Mouse (Mus musculus) kidney, postnatal 10 days (tissue): ENCODE measurements at regions not wholly inside any gene's neighbourhood (a gene's known extent, or its start where the extent isn't known, plus 50 kb on each side); places are given as distances from the start of the nearest gene placed in this dataset.

Experiments
- DNase-seq: peaks from one replicate; pipeline ENCODE4 v3.0.0; 2021; ENCODE audit warnings: mixed read lengths

DNA sequence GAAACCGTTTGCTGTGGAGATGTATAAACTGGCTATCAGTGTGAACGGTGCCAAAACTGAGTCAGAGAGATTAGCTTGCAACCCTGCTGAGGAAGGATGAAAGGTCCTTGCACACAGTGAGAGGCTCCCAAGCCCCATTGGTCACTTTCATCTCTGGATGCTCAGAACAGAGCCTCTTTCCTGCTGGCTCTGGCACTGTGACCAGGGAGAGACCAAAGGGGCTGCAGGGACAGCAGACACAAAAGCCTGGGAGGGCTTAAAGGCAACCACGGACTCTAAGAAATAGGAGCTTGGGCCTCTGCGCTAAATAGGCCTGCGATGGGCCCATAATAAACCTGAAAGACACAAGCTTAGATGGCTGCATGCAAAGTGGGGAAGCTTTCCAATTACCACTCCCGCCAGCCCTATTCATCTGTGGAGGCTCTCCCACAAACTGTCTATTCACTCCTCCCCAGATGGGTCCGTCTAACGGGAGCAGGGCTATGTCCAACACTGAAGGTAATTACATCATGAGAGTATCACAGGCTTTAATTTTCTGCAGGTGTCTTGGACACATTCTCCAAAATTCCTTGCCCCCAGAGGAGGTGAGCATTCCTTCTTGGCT, 438.2 kb upstream of the Intu start:
- DNase-seq: no peak

DNA sequence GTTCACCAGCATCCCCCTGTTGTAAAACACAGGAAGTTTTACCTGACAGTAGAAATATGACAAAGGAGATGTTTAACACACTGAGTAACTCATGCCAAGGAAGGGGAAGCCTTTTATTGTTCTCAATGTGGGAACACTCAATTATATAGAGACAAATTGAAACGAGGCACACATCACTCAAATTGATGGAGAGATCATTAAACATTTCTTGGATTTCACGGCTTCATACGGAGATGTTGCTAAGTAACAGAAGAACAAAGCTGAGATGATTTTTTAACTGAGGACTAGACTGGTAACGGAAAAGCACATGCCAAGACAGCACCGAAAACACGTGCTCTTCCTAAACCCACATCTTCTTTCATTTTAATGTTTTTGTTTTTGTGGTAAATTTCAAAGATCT, 437.0 kb upstream of the Intu start:
- no peak for DNase-seq

DNA sequence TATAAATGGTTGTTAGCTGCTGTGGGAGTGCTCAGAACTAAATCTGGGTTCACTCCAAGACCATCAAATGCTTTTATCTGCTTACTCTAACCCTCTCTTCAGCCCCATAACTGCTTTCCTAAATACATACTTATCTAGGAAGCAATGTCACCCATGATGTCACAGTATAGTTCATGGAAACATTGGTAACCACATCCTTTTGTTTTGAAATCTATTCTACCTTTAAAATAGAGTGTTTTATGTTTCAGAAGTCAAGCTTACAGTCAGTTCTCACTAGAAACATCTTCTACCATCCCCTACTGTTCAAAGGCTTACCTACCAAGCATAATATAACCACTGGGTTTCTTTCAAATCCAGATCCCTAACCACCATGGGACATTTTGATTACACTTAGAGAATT, 436.4 kb upstream of the Intu start:
- no peak for DNase-seq

DNA sequence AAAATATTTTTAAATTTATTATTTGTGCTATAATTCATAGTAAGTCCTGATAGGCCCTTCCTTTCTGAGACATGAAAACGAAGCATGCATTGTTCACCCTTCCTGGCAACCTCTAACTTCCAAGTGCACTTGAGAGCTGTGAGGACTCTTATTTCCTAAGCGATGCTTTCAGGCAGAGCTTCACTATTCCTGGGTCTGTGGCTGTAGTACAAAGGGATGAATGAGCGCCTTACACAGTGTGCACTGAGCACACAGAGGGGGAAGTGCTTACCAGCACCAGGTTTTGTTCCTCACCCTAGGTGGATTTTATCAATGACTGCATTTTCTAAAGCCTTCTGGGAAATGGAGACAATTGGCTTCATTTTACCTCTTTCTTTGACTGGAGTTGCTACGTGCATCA, 428.4 kb upstream of the Intu start:
- DNase-seq: peak; percentile 11

DNA sequence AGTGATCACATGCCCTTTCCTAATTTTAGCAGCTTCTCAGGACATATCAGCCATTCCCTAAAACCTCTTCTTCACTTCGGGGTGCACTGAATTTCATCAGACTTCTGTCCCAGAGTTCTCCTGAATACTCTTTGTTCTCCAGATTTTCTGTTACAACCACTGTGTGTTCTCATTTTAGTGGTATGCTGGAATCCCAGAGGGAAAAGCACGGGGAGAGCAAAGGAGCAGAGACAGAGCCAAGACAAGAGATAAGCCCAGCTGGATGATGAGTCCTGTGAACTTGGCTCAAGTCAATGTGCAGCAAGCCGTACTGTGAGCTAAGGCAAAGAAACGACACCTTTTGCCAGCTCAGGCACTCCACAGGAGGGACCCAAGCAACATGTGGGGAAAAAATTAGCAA, 416.3 kb upstream of the Intu start:
- no peak for DNase-seq

DNA sequence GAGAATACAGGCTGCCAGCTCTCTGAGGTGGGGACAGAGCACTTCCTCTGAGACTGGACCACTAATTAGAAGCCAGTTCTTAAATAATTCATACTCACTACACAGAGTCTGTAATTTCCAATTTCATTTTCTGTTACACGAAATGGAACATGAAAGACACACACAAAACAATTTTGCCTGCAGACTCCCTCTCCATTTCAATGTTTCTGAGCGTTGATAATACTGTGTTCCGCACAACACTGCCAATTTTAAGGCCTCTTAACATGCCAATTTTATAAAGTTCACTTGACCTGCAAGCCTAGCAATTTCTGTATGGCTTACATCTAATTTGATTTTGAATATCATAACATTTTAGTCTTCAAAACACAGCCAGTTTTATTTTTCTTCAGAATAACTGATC, 412.5 kb upstream of the Intu start:
- DNase-seq: no peak

DNA sequence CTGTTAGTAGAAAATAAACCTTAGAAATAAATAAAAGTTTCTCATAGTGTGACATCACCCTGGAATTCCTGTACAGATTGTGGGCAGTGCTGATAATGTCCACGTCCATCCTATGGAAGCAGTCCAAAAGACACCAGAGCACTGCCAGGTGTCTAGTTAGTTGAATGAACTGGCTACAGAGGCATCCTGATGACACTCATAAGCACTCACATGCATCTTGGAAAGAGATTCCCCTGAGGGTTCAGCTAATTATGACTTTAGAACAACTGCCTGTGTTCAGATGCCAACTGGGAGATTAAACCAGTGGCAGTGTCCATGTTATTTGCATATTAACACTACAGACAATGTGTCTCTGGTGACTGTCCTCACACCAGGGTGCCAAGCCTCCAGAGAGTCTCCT, 411.6 kb upstream of the Intu start:
- no peak for DNase-seq

DNA sequence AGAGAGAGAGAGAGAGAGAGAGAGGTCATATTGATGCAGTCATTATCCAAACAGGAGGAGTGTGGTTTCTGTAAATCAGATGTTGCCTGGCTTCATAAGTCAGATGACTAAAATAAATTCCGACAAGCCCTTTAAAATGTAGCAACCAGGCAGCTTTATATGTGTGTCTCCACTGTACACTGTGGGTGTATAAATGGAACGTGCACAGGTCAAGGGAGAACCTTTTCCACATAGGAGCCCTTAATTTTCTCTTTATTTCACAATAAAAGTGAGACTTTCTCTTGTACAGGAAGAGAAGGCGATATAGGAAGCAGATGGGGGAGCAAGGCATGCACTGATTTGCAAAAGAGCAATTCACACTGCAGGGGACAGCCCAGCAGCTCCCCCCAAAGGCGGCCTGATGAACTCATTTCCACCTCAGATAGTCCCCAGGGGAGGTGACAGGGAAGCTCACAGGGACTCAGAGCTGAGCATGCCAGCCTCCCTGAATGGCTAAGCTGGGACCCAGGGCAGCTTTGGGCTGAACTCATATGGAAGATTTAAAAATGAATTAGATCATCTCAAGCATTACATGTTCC, 410.7 kb upstream of the Intu start:
- peak; percentile 78 for DNase-seq

DNA sequence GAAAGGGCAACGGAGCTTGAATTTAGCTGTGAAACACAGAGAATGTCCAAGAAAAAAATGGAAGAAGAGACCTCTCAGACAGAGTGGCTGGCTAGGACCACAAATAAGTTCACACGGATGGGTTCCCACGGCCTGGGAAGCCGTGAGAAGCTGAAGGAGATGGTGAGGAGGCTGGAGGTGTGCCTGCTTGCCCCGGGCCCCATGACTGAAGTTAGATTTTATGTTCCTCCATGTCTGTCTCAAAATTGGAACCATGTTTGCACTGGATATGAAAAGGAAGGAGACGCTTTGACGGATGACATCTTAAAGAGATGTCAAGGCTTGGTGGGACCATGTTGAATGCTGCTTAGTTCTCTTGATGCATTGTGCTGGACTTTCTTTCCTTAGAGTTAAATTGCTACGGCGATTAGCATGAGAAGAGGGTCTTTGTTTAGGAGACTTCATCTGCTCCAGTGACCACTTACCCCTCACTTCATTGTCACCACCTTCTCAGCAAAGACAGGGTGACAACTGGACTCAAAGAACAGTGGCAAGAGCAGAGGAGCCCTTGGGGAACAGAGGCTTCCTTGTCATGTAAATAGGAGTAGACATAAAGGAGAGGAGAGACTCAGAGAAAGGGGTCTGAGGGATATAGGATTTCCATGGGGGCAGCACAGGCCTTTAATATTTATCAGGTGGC, 407.4 kb upstream of the Intu start:
- DNase-seq: no peak

DNA sequence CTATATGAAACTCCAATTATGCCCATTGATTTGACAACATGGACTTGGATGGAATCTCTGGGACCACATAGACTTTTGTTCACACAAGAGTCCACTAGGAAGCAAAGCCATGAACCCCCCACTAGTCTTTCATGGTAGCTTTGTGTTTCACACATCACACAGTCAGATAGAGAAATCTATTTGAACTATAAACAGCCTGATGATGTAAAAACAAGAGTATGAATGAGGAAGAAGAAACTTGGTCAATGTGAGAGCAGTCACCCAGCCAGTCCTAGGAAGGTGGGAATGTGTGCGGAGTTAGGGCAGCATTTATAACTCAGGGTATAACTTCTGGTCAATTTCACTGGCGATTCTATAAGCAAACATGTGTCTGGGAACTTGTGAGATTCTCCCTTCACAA, 404.2 kb upstream of the Intu start:
- no peak for DNase-seq

DNA sequence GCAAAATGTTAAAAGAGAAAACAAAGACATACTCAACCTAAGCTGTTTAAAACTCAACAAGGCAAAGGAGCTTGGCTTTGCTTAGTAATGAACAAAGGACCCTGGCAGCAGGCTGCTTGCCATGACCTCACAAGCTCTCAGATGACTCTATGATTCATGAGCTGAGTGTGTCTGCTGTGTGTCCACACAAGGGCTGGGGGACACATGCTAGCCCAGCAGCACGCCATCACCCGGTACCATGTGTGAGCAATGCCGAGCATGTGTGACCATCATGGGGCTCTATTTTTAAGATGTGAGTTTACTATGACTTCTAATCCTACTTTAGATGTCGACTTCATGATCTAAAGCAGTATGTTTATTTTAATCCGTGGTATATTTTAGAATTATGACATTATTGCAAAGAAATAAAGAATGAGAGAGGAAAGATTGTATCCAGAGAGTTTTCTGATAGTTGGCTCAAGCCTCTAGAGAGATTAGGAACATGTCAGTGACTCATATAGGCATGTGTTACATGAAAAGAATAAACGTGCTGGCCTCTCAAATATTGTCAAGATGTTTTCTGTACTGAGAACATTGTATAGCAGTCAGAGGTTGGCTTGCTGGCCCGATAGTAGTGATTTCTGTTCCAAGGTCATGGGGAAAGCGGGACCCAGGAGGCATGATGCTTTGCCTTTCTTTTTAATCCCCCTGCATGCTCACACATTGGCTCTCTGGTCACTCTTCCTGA, 400.1 kb upstream of the Intu start:
- no peak for DNase-seq

DNA sequence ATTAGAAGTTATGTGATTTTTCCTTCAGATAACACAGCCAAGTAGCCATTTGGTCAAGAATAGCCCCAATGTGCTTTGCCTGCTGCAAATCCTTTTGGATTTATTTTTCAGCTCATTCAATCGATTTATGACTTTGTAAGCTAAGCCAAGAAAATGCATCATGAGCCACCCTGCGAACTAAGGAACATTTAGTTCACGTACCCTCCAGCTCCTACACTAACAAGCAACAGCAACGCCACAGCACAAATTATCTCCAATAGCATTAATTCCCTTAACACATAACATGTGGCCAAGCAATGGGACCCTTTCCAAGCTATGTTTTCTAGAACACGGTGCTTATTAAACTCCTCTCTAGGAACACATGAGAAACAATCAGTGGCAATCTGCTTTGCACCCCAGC, 392.4 kb upstream of the Intu start:
- DNase-seq: no peak

DNA sequence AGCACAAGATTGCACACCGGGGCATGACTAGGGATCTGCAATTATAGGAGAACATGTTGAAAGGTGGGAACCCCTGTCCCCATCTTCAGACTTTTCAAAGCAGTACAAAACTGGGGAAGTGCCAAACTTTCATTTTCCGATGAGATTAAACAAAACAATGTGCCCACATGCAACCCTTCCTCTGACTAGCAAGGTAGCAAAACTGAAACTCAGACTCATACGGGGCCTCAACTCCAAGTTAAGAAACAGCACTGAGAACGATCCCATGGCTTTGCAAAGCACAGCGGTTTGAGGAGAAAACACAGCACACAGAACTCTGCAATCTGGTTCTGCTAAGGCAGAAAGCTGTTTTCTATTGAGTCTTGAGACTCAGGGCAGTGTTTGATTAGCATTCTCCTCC, 388.9 kb upstream of the Intu start:
- no peak for DNase-seq

DNA sequence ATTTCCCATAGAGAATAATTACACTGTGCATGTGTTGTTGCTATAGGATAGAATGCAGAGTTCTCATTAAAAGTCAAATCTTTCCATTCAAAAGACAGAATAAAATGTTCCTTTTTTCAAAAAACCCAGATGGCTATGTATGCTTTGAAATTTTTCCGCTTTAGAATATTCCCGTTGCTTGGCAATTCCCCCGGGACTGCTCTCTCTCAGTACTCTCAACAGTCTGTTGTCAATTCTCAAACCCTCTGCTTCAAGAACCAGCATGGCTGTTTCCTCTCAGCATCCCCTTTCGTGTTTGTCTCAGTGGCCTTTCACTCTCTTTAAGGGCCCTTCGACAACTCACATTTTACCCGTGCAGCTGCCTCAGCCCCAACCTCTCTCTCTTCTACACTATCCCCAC, 372.5 kb upstream of the Intu start:
- DNase-seq: no peak

DNA sequence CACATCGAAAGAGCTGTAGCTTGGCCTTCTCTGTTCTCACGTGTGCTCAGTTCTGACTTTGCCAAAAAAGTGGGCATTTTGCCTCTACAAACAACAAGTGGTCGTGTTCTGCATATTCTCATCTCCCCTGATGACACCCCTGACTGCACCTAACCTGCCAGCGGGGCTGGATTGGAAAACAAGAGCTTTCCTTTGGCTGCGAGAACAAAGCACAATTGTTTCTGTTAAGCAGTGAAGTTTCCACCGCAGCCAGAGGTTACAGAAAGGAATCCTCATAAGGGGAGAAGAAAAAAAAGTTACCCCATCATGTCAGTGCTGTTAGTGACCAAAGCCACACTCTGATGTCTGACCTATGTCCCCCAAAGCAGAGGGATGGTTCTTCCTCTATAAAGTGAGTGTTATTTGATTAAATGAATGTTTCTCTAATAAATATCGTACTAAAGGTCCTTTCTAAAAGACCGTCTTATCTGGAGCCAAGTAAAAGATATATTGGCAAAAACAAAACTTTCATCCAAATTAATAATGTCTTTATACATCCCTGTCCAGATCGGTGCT, 371.4 kb upstream of the Intu start:
- no peak for DNase-seq

DNA sequence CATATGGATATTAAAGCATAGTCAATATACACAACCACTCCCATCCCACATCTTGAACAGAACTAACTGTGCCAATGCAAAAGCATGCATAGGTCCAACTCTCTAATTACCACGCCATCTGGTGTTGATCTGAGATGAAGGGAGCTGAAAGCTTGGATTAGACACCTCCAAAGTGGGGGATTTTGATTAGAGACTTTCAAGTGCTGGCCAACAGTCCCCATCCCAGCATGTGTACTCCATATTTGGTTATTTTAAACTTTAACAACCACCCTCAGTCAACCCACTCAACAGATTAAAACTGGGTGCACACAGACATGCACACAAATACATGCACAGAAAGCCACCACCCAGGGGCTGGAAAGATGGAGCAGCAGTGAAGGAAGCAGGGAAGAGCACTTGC, 366.9 kb upstream of the Intu start:
- no peak for DNase-seq

DNA sequence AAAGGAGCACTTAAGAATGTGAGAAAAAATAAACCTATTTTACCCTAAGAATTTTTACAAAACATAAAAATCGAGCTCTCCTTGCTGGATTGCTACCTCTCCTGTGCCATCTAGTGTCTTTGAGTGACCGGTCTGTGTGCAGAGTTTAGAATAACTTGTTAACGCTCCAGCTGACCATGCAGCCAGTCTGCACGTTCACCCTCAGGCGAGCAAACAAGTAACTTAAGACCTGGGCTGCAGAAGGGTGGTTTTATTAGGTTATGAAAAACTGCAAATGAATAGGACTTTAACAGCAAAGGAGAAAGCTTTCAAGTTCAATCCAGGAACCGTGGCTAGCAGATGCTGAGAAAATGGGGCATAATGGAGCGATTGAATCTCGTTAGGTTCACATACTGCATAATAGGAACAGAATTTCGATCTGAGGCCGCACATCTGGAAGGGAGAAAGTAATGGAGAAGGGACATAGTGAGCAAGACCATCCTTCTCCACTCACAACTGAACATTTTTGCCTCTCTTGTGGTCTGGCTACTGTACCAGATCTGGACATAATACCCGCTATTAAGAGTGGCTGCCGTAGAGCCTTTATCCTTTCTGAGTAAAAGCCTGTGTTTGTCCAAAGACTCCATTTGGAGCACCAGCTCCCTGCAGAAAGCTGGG, 363.0 kb upstream of the Intu start:
- no peak for DNase-seq

DNA sequence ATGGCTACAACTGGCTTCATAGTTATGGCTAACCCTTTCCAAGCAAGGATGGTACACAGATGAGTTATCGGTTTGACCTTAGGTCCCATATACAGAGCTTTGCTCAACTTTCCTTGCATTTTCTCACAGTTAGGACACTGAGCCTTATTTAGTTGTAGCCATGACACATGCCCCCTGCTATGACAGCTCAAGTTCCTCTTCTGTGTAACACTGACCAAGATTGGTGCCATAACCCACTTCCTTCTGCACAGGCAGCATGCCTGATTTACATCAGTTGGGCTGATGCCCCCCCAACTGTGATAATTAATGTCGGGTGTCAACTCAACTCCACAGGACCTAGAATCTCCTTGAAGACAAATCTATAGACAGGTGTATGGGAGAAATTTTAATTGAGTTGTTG, 361.5 kb upstream of the Intu start:
- no peak for DNase-seq

DNA sequence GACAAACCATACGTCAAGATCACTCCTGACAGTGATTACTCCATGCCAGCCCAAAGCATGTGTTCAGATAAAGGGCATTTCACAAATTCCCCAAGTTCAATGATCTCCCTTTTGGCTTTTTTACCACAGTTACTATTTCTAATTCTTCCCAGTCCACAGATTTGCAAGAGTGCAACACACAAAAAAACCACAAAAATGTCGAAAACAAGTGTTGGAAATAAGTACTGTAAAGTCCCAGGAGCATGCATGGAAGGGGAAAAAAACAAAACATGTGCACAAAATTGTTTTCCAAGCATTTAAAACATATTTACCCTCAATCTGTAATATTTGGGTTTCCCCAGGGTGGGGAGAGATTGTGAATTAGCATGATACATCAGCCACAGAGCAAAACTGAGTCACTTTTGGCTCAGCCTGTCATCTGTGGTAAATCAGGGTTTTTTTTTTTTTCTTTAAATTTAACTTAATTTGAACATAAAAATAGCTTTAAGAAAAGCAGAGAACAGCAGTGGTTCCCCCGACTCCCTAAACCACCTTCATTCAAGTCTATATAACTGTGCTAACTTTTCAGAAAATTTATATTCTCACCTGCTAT, 351.3 kb upstream of the Intu start:
- no peak for DNase-seq

DNA sequence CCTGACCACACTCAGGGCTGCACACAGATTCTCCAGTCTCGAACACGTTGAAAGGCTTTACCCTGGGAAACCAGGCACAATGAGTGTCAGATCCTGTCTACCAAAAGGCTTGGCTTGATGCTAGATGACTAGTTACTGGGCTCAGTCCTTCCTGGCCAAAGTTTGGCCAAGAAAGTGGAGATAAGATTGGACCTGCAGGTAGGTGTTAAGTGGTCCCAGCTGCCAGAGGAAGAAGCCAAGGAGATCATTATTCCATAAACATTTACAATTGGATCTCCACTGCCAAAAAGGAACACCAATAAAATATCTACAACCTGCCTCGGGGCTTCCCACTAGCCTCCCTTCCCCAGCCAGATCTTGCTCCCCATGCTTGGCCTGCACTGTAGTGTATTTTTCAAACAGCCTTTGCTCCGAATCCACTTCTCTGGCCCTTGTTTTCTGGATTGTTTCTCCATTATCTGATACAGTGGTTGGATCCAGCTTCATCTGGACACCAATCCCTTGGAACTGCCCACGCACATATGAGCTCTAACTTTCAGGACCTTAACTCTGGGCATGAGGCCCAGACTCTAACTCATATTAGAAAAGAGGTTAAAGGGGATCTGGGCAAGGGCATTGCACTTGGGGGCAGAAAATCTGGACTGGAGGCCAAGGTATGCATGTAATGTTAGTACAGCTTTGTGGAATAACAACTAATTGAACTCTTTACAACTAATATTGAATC, 345.3 kb upstream of the Intu start:
- no peak for DNase-seq

DNA sequence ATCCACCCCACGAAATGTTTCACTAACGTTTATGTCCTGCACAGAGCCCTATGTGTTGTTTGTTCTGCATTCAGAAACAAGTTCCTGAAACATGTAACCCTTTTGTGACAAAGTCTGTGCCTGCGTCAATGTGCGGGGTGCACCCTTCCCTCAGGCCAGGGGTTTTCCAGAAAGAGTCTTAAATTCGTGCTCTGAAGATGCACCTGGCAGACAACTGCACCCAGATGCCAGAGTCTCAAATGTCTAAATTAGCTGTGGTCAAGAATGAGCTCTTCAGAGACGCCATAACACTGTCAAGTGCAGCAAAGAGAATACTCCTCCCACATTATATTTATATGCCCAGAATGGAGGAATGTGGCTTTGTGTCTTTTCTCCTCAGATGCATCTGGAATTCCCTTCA, 341.6 kb upstream of the Intu start:
- no peak for DNase-seq

DNA sequence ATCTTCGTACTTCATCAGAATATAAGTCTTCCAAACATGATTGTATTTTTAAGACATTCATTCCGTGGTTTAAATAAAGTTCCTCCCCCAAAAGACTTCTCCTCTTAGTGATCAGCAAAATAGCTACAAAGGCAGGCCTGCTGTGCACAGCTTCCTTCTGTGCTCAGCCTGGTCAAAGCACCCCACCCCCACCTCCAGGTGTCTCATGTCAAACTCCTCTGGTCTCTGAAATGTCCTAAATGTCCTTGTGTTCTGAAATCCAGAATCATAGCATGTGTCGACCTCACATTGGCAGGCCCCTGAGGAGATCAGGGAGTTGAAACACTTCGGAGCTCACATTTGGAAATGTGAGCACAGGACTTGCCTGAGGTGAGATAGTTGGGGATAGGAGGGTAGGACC, 341.1 kb upstream of the Intu start:
- peak; percentile 18 for DNase-seq
